Mouse (Mus musculus) heart, embryonic 13.5 days (tissue): ENCODE measurements around the gene Slc5a6. TPM values are rescaled to one million over a fixed set of nuclear protein-coding genes. Genes with fewer than 3 reads are reported as not detected.
A peak's percentile ranks its signal among the peaks of the same experiment; 100 is the strongest.

Source experiments
- ATAC-seq: fragments of 200-750 bp; cut with Nextera tagmentation; 2 replicates; pipeline ENCODE4 v1.8.0; 2017; ENCODE audit warnings: moderate TSS enrichment; ENCODE audit not compliant: insufficient number of reproducible peaks, low FRiP score, low TSS enrichment; ENCODE audit errors: extremely low read depth
- H3K27ac ChIP-seq: fragments of 300-500 bp; sonication (generic); replicated peaks from 2 replicates; pipeline ENCODE4 v1.5.1; 2015; ENCODE audit warnings: moderate library complexity, mild to moderate bottlenecking, inconsistent platforms
- H3K27me3 ChIP-seq: fragments of 300-500 bp; sonication (generic); replicated peaks from 2 replicates; pipeline ENCODE4 v1.6.1; 2015; ENCODE audit warnings: mild to moderate bottlenecking, inconsistent platforms
- H3K36me3 ChIP-seq: fragments of 300-500 bp; sonication (generic); 2 replicates; pipeline ENCODE4 v1.6.1; 2015; ENCODE audit warnings: mild to moderate bottlenecking, inconsistent platforms
- H3K4me1 ChIP-seq: fragments of 300-500 bp; sonication (generic); 2 replicates; pipeline ENCODE4 v1.6.1; 2015; ENCODE audit warnings: inconsistent platforms
- H3K4me2 ChIP-seq: fragments of 300-500 bp; sonication (generic); 2 replicates; pipeline ENCODE4 v1.6.1; 2015; ENCODE audit warnings: inconsistent platforms, mild to moderate bottlenecking, moderate library complexity
- H3K4me3 ChIP-seq: fragments of 300-500 bp; sonication (generic); 2 replicates; pipeline ENCODE4 v1.5.1; 2015; ENCODE audit warnings: moderate library complexity, mild to moderate bottlenecking, inconsistent platforms
- H3K9ac ChIP-seq: fragments of 300-500 bp; sonication (generic); 2 replicates; pipeline ENCODE4 v1.6.1; 2015; ENCODE audit warnings: inconsistent platforms, mild to moderate bottlenecking, moderate library complexity
- H3K9me3 ChIP-seq: fragments of 300-500 bp; sonication (generic); 2 replicates; pipeline ENCODE4 v1.6.1; 2016; ENCODE audit warnings: inconsistent platforms
- WGBS: fragments of 180-500 bp; shearing (Covaris S2); methylation state at CpG from one replicate; pipeline ENCODE4 v1.1.7; 2015; ENCODE audit warnings: mixed read lengths; 5-methylcytosine and 5-hydroxymethylcytosine counted together
- polyA plus RNA-seq: library from polyadenylated mRNA; unstranded; fragments of >200 nt; fragmentation: Nextera tagmentation; extraction: Ambion mirVana; gene quantifications from 2 replicates; pipeline ENCODE4 v1.2.1, GENCODE M21; 2015

Gene Slc5a6
- polyA plus RNA-seq, 1 experiment from 2014 or later = 6.9 TPM

GRCm38 (mm10) chr5:30998306-30998705 is 50.4 kb downstream of the Slc5a6 start:
- Histone ChIP-seq H3K4me2 (no peak overlapping the region), H3K27me3 (no peaks in the 10 kb centered on the region), H3K27ac (no peak overlapping the region), H3K4me3 (no peak overlapping the region), H3K36me3 (no peaks in the 10 kb centered on the region), H3K9me3 (no peaks in the 10 kb centered on the region), H3K4me1 (peaks cover 22% of the 10 kb centered on the region), H3K9ac (no peak overlapping the region)
- WGBS = 28% methylated on average over 5 of the region's 5 CpGs
- ATAC-seq = no peak

DNA sequence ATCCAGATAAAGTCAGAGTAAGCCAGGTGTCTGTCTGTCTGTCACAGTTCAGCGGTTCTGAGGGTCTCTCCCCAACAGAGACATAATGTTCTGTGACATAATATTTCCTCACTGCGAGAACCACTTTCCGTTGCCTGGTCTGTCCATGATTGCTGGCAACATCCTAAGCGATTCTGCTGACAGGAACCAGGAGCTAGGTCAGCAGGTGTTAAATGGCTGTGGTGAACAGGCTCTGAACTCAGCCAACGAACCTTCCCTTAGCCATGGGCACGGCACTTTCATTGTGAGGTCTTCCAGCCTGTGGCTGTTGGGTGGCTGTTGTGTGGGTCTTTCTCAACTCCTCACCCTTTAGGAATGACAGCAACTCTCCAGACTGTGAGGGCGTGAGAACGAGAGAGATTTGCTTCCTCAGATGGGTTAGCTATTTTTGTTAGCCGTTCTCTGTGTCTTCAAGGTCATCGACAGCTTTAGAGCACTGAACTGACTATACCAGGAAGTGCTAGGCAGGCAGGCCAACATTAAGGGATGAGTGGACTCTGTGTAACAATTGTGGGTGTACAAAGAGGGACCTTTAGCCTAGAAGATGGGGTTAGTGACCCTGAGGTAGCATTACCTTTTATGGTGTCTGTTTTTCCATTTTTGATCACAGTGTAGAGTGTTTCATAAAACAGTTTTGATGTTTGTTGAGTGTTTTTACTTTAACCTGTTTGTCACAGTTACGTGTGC is 53.7 kb downstream of the Slc5a6 start:
- no peak overlapping the region for H3K4me3 ChIP-seq
- no peaks in the 10 kb centered on the region for H3K27me3 ChIP-seq
- no peaks in the 10 kb centered on the region for H3K36me3 ChIP-seq
- no peak; the same call in 1 of the 2 replicates for ATAC-seq
- peak overlapping the region; percentile 70 for H3K27ac ChIP-seq
- 36% methylated on average over 11 of the region's 11 CpGs for WGBS
- H3K4me1 ChIP-seq = peaks cover 14% of the 10 kb centered on the region
- H3K9me3 ChIP-seq = no peaks in the 10 kb centered on the region
- no peak overlapping the region for H3K4me2 ChIP-seq
- no peak overlapping the region for H3K9ac ChIP-seq

GRCm38 (mm10) chr5:30994074-30994473 is 54.6 kb downstream of the Slc5a6 start:
- no peak overlapping the region for H3K27ac ChIP-seq
- H3K4me3 ChIP-seq = no peak overlapping the region
- H3K9me3 ChIP-seq = no peaks in the 10 kb centered on the region
- H3K4me2 ChIP-seq = no peak overlapping the region
- H3K9ac ChIP-seq = no peak overlapping the region
- H3K36me3 ChIP-seq = no peaks in the 10 kb centered on the region
- H3K27me3 ChIP-seq = no peaks in the 10 kb centered on the region
- H3K4me1 ChIP-seq = peaks cover 12% of the 10 kb centered on the region
- ATAC-seq = no peak
- 71% methylated on average over 3 of the region's 3 CpGs for WGBS

- Histone ChIP-seq H3K27ac (no peak overlapping the region), H3K4me2 (no peak overlapping the region), H3K36me3 (no peaks in the 10 kb centered on the region), H3K27me3 (no peaks in the 10 kb centered on the region), H3K9ac (no peak overlapping the region), H3K9me3 (no peaks in the 10 kb centered on the region), H3K4me1 (peaks cover 12% of the 10 kb centered on the region), H3K4me3 (no peak overlapping the region)
- 67% methylated on average over 5 of the region's 5 CpGs for WGBS
- no peak for ATAC-seq
Observed at GRCm38 (mm10) chr5:30992980-30993676, 55.6 kb downstream of the Slc5a6 start.

Other genes with a start within 250 kb of the Slc5a6 start
- 16.1 and 16.4 TPM in 2 replicates for gene Mapre3, start 234.3 kb downstream of the Slc5a6 start, polyA plus RNA-seq
- 66.8 and 68.0 TPM in 2 replicates for gene Tmem214, start 180.9 kb downstream of the Slc5a6 start, polyA plus RNA-seq
- gene Agbl5, start 160.2 kb downstream of the Slc5a6 start, polyA plus RNA-seq = 9.9 and 11.5 TPM in 2 replicates
- 421 and 441 TPM in 2 replicates for gene Ost4, start 141.1 kb downstream of the Slc5a6 start, polyA plus RNA-seq
- 166 and 168 TPM in 2 replicates for gene Emilin1, start 135.5 kb downstream of the Slc5a6 start, polyA plus RNA-seq
- 10.2 and 11.7 TPM in 2 replicates for gene Khk, start 127.5 kb downstream of the Slc5a6 start, polyA plus RNA-seq
- 3.9 and 4.7 TPM in 2 replicates for gene Cgref1, start 103.3 kb downstream of the Slc5a6 start, polyA plus RNA-seq
- 79.6 and 90.0 TPM in 2 replicates for gene Preb, start 88.6 kb downstream of the Slc5a6 start, polyA plus RNA-seq
- 0.06 and 0.16 TPM in 2 replicates for gene Tcf23, start 80.3 kb downstream of the Slc5a6 start, polyA plus RNA-seq
- gene Atraid, start 612 bp downstream of the Slc5a6 start, polyA plus RNA-seq = 119 and 124 TPM in 2 replicates
- gene Cad, start 5.9 kb upstream of the Slc5a6 start, polyA plus RNA-seq = 17.8 and 20.9 TPM in 2 replicates
- not detected in 2 replicates for gene Dnajc5g, start 57.4 kb upstream of the Slc5a6 start, polyA plus RNA-seq
- 0.21 and 0.69 TPM in 2 replicates for gene Slc30a3, start 59.3 kb upstream of the Slc5a6 start, polyA plus RNA-seq
- 10.7 and 13.9 TPM in 2 replicates for gene Trim54, start 67.8 kb upstream of the Slc5a6 start, polyA plus RNA-seq
- gene Ucn, start 89.9 kb upstream of the Slc5a6 start, polyA plus RNA-seq = 0.45 TPM in 1 of 2 replicates, not detected in the other
- 68.0 and 89.4 TPM in 2 replicates for gene Mpv17, start 105.3 kb upstream of the Slc5a6 start, polyA plus RNA-seq
- gene Gm29609, start 131.0 kb upstream of the Slc5a6 start, polyA plus RNA-seq = 0.46 and 2.6 TPM in 2 replicates
- 45.3 and 47.8 TPM in 2 replicates for gene Gtf3c2, start 131.2 kb upstream of the Slc5a6 start, polyA plus RNA-seq
- gene Snx17, start 144.3 kb upstream of the Slc5a6 start, polyA plus RNA-seq = 112 and 116 TPM in 2 replicates
- 52.3 and 55.9 TPM in 2 replicates for gene Eif2b4, start 144.5 kb upstream of the Slc5a6 start, polyA plus RNA-seq
- 7.3 and 7.5 TPM in 2 replicates for gene Zfp513, start 153.4 kb upstream of the Slc5a6 start, polyA plus RNA-seq
- 101 and 107 TPM in 2 replicates for gene Ppm1g, start 171.8 kb upstream of the Slc5a6 start, polyA plus RNA-seq
- gene Nrbp1, start 191.9 kb upstream of the Slc5a6 start, polyA plus RNA-seq = 124 and 132 TPM in 2 replicates
- gene Gm9970, start 192.3 kb upstream of the Slc5a6 start, polyA plus RNA-seq = 0.68 TPM in 1 of 2 replicates, not detected in the other
- 6.0 and 7.4 TPM in 2 replicates for gene Krtcap3, start 202.8 kb upstream of the Slc5a6 start, polyA plus RNA-seq
- gene Ift172, start 242.2 kb upstream of the Slc5a6 start, polyA plus RNA-seq = 21.8 and 22.6 TPM in 2 replicates
- 22.4 and 22.6 TPM in 2 replicates for gene Fndc4, start 247.2 kb upstream of the Slc5a6 start, polyA plus RNA-seq
- 0.36 and 0.56 TPM in 2 replicates for gene Gckr, start 248.5 kb upstream of the Slc5a6 start, polyA plus RNA-seq